Mouse (Mus musculus) liver, postnatal 0 days (tissue): ENCODE measurements around the gene Ccdc42. TPM values are rescaled to one million over a fixed set of nuclear protein-coding genes. Genes with fewer than 3 reads are reported as not detected.
A peak's percentile ranks its signal among the peaks of the same experiment; 100 is the strongest.

Experiments used
- ATAC-seq: fragments of 200-750 bp; cut with Nextera tagmentation; 2 replicates; pipeline ENCODE4 v1.8.0; 2017; ENCODE audit warnings: mild to moderate bottlenecking, moderate library complexity
- DNase-seq: peaks from one replicate; pipeline ENCODE4 v3.0.0-alpha.2; 2016
- H3K27ac ChIP-seq: fragments of 300-500 bp; sonication (generic); 2 replicates; pipeline ENCODE4 v1.5.1; 2014; ENCODE audit warnings: antibody characterized with exemption, moderate library complexity, mild to moderate bottlenecking, low read depth
- H3K27me3 ChIP-seq: fragments of 300-500 bp; sonication (generic); 2 replicates; pipeline ENCODE4 v1.6.1; 2014; ENCODE audit warnings: low read length, control low read depth, mixed read lengths; ENCODE audit not compliant: insufficient read depth
- H3K36me3 ChIP-seq: fragments of 300-500 bp; sonication (generic); replicated peaks from 2 replicates; pipeline ENCODE4 v1.6.1; 2014; ENCODE audit warnings: mild to moderate bottlenecking, control low read depth, low read length, moderate library complexity, mixed read lengths; ENCODE audit not compliant: insufficient read depth
- H3K4me1 ChIP-seq: fragments of 300-500 bp; sonication (generic); 2 replicates; pipeline ENCODE4 v1.6.1; 2014; ENCODE audit warnings: antibody characterized with exemption, mild to moderate bottlenecking, control low read depth; ENCODE audit not compliant: insufficient read depth
- H3K4me2 ChIP-seq: fragments of 300-500 bp; sonication (generic); 2 replicates; pipeline ENCODE4 v1.6.1; 2014; ENCODE audit warnings: low read depth, mild to moderate bottlenecking, low read length, moderate library complexity, mixed read lengths
- H3K4me3 ChIP-seq: fragments of 300-500 bp; sonication (generic); 2 replicates; pipeline ENCODE4 v1.5.1; 2014; ENCODE audit warnings: low read depth, low read length
- H3K9ac ChIP-seq: fragments of 300-500 bp; sonication (generic); replicated peaks from 2 replicates; pipeline ENCODE4 v1.6.1; 2014; ENCODE audit warnings: mild to moderate bottlenecking, moderate library complexity
- H3K9me3 ChIP-seq: fragments of 300-500 bp; sonication (generic); 2 replicates; pipeline ENCODE4 v1.6.1; 2016; ENCODE audit warnings: mild to moderate bottlenecking, control low read depth, low read length, mixed read lengths
- CTCF ChIP-seq: sonication (generic); IDR thresholded peaks from 2 replicates; pipeline ENCODE4 v1.5.1; 2016; ENCODE audit warnings: antibody characterized with exemption, low read depth
- EP300 ChIP-seq: IDR thresholded peaks from 2 replicates; pipeline ENCODE4 v1.6.1; 2016; ENCODE audit warnings: antibody characterized with exemption, low read depth, mild to moderate bottlenecking
- WGBS: fragments of 180-500 bp; shearing (Covaris S2); extraction: QIAGEN DNeasy Blood & Tissue Kit; methylation state at CpG from one replicate; pipeline ENCODE4 v1.1.7; 2014; ENCODE audit not compliant: insufficient replicate concordance; 5-methylcytosine and 5-hydroxymethylcytosine counted together
- polyA plus RNA-seq: library from polyadenylated mRNA; unstranded; fragments of >200 nt; fragmentation: Nextera tagmentation; extraction: Ambion mirVana; gene quantifications from 2 replicates; pipeline ENCODE4 v1.2.1, GENCODE M21; 2015

Ccdc42 gene
- polyA plus RNA-seq, 1 experiment from 2014 or later: not detected

DNA sequence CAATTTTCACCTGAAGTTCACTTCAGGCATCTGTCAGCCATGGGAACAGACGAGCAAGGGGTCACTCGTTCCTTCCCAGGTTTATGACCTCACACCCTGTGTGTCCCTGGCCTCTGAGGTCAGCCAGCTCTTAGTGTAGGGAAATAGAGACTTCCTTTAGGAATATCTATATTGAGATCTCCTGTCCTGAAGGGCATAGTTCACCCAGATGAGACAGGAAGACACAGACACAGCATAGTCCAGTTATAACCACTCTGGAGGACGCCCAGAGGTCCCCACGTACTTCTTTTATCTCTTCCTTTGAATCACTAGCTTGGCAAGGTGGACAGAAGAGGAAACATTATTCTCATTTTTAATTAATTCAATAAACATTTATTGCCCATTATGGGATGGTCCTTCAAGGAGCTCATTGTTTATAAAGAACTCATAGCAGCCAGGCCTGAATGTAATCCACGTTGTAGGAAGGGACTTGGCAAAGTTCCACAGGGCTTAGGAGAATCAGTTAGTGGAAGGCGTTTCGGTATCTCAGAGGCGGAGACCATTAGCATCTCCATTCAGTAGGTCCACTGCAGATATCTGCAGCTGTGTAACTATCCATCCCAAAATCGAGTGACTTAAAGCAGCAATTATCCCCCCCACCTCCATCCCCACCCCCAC, 23.2 kb downstream of the Ccdc42 start:
- no peak for ATAC-seq
- Histone ChIP-seq H3K27me3 (no peaks in the 10 kb centered on the region), H3K27ac (no peak overlapping the region), H3K4me2 (no peak overlapping the region), H3K4me3 (no peak overlapping the region), H3K9ac (no peak overlapping the region), H3K36me3 (no peaks in the 10 kb centered on the region), H3K9me3 (no peaks in the 10 kb centered on the region), H3K4me1 (no peaks in the 10 kb centered on the region)
- DNase-seq: no peak
- TF ChIP-seq EP300 (no peak), CTCF (no peak)
- WGBS: 58% methylated on average over 9 of the region's 9 CpGs

GRCm38 (mm10) chr11:68610567-68610947, 23.7 kb downstream of the Ccdc42 start:
- Histone ChIP-seq H3K27ac (no peak overlapping the region), H3K9me3 (no peaks in the 10 kb centered on the region), H3K36me3 (no peaks in the 10 kb centered on the region), H3K9ac (no peak overlapping the region), H3K27me3 (no peaks in the 10 kb centered on the region), H3K4me3 (no peak overlapping the region), H3K4me2 (no peak overlapping the region), H3K4me1 (no peaks in the 10 kb centered on the region)
- DNase-seq (no peak), ATAC-seq (no peak)
- 71% methylated on average over 8 of the region's 8 CpGs for WGBS
- TF ChIP-seq CTCF (no peak), EP300 (no peak)

DNA sequence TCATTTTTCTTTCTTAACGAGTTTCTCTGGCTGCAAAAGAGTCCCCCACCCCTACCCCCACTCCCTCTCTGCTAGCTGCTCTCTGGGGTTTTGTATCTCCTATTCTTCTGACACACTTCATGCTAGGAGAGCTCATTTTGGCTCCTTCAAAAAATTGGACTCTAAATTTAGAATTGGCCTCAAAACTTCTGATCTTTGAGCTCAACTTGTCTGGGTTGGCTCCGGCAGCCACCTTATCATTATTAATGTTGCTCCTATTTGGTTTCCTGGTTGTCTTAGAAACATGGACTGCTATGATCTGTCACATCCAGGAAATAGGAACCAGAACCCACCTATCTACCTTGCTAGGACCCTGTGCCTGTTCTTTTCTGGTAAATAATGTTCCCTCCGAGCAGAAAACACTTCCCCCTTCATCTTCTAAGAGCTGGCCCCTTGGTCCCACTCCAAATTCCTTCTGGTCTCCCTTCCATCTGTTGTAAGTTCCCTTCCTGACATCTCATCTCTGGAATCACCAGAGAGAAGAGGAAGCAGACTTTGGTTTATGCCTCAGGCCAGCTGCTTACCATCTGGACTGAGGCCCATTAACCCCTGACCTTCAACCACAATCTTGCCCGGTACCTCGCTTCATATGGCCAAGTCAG, 26.4 kb downstream of the Ccdc42 start:
- ATAC-seq: no peak
- Histone ChIP-seq H3K27ac (no peak overlapping the region), H3K9ac (no peak overlapping the region), H3K9me3 (no peaks in the 10 kb centered on the region), H3K4me1 (no peaks in the 10 kb centered on the region), H3K27me3 (no peaks in the 10 kb centered on the region), H3K36me3 (no peaks in the 10 kb centered on the region), H3K4me3 (no peak overlapping the region), H3K4me2 (no peak overlapping the region)
- TF ChIP-seq CTCF (no peak), EP300 (no peak)
- whole genome bisulfite sequencing: 45% methylated on average over 5 of the region's 5 CpGs
- no peak for DNase-seq

DNA sequence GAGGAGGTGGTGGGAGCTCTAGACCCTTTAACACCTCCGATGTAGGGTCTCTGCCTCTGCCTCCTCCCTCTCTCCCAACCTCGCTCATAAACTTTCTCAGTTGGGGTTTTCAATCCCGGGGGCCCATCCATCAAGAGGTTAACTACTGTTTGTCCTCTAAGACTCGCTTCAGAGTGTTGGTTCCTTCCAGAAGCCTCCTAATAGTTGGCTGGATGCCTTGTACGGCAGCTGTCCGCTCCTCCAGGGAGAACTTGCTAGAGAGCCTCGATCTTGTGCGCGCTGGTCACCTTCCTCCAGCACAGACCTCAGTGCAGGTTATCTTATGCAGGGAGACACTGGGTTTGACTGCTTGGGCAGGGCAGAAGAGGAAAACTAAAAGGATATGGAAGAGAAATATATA, 35.9 kb downstream of the Ccdc42 start:
- H3K27ac ChIP-seq: no peak overlapping the region
- TF ChIP-seq EP300 (no peak), CTCF (no peak)

GRCm38 (mm10) chr11:68623225-68623870, 36.5 kb downstream of the Ccdc42 start:
- Histone ChIP-seq H3K27me3 (no peaks in the 10 kb centered on the region), H3K36me3 (no peaks in the 10 kb centered on the region), H3K9me3 (no peaks in the 10 kb centered on the region), H3K4me1 (peaks cover 6% of the 10 kb centered on the region; the same call in 1 of the 2 replicates), H3K9ac (no peak overlapping the region), H3K4me2 (peak overlapping the region; percentile 63), H3K27ac (no peak overlapping the region), H3K4me3 (peak overlapping the region; percentile 24)
- WGBS: 5% methylated on average over 13 of the region's 14 CpGs
- no peak for TF ChIP-seq EP300
- TF ChIP-seq CTCF: no peak
- DNase-seq (peak; percentile 26), ATAC-seq (peak; percentile 50)

More for the DNA sequence above, 35.9 kb downstream of the Ccdc42 start:
- Histone ChIP-seq H3K4me2 (peak overlapping the region; percentile 63; the same call in 1 of the 2 replicates), H3K36me3 (no peaks in the 10 kb centered on the region), H3K4me3 (no peak overlapping the region), H3K9me3 (no peaks in the 10 kb centered on the region), H3K9ac (no peak overlapping the region), H3K4me1 (peaks cover 6% of the 10 kb centered on the region; the same call in 1 of the 2 replicates), H3K27me3 (no peaks in the 10 kb centered on the region)
- ATAC-seq (no peak), DNase-seq (no peak)
- WGBS: 74% methylated on average over 9 of the region's 9 CpGs

GRCm38 (mm10) chr11:68623871-68624258, 37.0 kb downstream of the Ccdc42 start:
- DNase-seq: no peak
- H3K9ac ChIP-seq: no peak overlapping the region
- no peaks in the 10 kb centered on the region for H3K9me3 ChIP-seq
- peak overlapping the region; percentile 63 for H3K4me2 ChIP-seq
- peaks cover 6% of the 10 kb centered on the region; the same call in 1 of the 2 replicates for H3K4me1 ChIP-seq
- 34% methylated on average over 5 of the region's 5 CpGs for WGBS
- TF ChIP-seq EP300 (no peak), CTCF (no peak)
- ATAC-seq: no peak
- H3K36me3 ChIP-seq: no peaks in the 10 kb centered on the region
- no peak overlapping the region; the same call in 1 of the 2 replicates for H3K4me3 ChIP-seq
- no peaks in the 10 kb centered on the region for H3K27me3 ChIP-seq
- H3K27ac ChIP-seq: no peak overlapping the region
